Mouse (Mus musculus) retina, embryonic 14.5 days (tissue): Measurements from ENCODE around the gene Cox6b2.

Source experiments
- DNase-seq: peaks from one replicate; pipeline ENCODE4 v3.0.0-alpha.2; 2015; ENCODE audit warnings: low spot score

The Cox6b2 gene

DNA sequence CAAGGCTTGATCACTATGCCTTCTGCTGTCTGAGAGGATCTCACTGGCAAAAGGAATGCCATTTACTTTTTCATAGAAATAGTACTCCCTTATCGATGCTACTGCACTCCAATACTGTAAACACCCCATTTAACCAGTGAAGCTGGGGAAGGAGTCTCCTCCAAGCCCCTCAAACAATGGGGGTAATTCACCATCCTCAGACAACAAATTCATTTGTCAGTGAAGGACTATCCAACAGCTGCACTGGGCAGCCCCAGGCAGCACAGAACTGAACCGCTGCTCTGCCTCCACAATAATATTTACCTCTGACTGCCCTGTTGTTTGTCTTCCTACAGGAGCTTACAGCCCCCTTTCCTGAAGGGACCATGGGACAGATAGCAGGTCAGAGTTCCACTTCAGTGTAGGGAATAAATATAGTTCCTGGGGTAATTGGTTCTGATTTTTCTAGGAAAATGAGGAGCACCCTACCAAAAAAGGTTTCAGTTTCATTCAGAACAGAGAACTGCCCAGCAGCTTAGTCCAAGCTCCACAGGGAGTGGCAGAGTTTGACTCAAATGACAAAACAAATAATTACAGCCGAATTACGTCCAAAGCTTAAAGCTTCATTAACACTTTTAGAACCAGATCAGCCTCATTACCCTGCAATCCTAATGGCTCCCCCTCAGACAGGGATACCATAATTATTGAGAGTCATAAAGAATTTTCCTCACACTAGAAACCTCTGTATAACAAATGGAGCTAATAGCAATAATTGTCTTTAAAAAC is 12.2 kb upstream of the Cox6b2 start:
- no peak for DNase-seq

DNA sequence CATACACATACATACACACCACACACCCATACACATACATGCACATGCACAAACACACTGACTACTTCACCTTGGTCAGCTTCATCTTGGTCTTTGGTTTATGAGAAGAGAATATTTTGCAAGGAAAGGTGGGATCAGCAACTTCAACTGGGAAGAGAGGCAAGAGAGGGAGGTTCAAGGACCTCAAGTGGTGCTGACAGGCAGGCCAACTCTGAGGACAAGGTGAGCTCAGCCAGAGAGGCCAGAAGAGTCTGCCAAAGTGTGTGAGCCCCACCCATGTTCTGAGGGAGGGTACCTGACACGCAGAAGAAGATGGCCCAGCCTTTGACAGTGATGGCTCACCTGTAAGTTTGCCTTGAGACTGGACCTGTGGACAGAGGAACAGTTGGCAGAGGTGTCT is 6.8 kb upstream of the Cox6b2 start:
- DNase-seq: no peak

DNA sequence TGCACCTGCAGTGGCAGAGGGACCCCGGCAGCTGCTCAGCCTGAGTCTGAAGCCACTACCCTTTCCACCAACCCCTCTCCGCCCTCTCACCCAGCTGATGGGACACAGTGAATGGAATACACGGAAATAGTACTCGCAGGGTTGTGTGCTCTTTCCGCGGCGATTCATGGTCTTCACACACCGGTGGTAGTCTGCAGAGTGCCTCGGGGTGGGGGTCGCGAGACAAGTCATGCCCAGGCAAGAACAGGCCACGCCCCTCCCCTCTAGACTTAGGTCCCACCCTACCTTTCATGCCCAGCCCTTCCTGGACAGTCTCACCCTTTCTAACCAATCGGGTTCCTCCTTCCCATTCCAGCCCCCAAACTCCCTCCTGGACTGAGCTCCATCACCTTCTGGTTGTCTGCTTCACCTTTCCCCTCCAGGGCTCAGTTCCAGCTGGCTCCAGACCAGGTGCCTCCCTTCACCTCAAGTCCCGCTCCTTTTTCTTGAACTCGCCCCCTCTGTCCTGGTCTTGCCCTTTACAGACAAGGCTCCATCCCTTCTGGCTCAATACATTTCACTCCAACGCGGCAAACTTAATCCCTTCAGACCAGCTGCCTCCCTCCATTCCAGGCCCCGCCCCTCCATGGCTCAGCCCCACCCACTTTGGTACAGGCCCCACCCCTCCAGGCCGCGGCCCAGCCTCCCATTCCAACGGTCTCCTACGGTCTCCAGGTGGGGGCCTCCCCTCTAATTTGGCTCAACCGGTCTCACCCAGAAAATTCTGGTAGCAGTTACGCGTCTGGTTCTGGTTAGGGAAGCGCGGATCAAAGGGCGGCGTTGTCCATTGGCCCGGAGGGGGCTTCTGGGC is 698 bp downstream of the Cox6b2 start:
- peak; percentile 72 for DNase-seq

DNA sequence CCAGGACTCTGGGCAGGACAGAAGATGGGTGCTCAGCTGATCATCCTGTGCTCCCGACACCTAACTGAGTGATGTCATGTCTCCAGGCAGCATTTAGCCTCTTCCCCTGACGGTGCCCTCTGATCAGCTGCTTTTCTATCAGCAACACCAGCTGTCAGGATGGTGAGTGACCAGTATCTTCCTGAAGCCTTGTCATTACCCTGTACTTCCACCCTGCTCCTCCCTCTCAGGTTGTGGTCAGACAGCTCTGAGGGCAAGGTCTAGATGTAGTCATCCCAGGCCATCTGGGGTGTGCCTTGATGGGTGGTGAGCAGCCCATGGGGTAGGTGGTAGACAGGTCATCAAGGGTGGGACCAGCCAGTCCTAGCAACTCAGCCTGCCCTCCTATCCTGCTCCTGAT is 3.7 kb downstream of the Cox6b2 start:
- no peak for DNase-seq

DNA sequence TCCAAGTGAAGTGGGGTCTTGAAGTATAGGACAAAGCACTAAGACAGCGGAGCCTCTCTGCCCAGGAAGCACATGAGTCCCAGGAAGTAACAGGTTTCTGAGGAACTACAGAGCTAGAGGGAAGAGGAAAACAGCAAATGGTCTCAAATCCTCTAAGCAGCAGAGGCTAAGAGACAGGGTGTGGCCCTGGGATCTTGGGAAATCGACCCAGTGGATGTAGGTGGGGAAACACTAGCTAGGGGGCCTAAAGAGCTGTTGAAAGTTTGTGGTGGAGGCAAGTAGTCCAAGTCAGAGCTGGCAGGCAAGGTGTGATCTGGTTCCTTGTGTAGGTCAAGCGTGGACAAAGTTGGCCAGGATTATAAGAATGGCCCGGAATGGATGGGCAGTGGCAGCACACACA is 4.6 kb downstream of the Cox6b2 start:
- no peak for DNase-seq

DNA sequence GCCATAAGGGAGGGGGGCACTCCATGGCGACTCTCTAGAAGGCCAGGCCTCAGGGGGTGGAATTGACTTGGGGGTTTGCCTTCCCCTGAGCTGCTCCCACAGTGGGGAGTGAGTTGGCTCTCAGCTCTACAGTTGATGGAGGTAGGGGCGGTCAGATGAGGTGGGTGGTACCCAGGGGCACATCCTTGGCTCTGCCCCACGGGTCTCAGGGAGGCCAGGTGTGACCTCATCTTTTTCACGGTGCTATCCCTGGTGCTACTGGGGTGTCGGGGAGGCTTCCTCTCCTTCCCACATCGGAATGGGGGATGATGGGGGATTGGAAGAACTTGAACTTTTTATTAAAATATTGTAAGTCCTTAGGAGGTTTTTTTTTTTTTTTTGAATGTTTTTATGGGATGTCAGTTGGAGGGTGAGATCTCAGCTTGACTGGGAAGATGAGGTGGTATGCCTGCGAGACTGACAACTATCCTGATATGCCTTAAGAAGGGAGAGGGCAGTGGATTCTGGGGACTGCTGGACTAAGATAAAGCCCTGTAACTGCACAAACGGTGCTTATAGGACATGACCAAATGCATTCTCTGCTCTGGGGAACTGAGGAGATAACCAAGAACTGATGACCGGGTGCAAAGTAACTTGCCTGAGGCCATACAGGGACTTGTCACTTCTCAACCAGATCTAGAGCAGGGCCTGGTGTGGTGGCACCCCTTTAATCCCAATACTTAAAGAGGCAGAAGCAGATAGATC is 5.6 kb downstream of the Cox6b2 start:
- no peak for DNase-seq

DNA sequence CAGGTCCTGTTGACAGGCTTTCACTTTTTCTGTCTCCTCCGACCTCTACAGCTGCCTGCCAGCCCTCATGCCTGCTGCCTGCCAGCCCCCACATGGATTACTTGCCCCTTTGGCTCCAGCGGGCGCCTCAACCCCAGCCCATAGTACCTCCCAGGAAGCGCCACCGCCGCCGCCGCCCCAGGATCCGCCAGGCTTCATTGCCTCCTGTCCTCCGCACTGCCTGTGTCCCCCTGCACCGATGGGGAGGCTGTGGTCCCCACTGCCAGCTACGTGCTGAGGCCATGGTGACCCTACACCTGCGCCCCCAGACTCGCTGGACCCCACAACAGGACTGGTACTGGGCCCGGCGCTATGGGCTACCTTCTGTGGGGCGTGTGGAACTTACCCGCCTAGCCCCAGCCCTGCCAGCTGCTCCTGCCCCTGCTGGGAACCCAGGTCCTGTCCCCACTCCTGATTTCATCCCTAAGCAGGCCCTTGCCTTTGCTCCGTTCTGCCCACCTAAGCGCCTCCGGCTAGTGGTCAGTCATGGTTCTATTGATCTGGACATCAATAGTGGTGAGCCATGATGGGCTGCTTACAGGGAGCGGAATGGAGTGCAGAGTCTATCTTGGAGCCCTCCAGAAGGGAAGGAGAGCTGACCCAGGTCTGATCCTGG is 6.4 kb downstream of the Cox6b2 start:
- no peak for DNase-seq

DNA sequence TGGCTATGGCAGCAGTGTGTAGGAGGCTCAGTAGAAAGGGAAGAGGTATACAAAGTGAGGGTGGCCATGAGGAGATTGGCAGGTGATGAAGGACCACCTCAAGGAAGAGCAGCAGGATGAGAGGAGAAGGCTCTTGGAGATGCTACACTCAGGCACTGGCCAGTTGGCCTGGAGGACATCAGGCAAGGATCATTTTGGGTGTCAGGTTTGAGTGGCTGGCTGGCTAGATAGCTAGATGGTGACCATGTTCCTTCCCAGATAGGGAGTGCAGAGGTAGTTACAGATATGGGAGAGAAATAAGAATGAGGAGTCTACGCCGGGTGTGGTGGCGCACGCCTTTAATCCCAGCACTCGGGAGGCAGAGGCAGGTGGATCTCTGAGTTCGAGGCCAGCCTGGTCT is 8.0 kb downstream of the Cox6b2 start:
- DNase-seq: no peak

DNA sequence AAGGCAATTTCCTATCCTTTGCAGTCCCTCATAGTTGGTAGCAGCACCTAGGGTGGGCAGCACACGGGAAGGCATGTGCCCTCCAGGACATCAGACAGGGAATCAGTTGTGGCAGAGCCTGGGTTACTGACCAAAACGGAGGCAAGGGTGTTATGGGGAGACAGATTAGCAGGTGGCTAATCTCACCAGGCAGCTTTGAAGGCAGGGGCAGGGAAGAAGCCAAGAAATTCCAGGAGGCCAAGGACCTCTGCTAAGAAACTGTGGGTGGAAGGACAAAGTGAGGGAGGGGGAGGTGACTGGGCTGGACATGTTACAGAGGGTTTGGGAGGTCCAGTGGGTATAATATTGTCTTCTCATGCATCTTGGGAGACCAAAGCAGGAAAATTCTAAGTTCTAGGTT is 9.5 kb downstream of the Cox6b2 start:
- no peak for DNase-seq

DNA sequence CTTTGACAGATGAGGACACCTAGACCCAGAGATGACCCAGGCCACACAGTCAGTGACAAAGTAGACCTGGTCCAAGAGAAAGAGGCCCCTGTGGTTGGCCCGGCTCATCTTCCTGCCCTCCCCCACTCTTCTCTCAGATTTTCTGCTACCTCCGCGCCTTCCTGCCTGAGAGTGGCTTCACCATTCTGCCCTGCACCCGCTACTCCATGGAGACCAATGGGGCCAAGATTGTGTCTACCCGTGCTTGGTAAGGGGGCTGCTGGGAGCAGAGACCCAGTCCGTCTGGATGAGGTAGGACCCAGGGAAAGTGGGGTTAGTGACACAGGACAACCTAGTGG is 10.4 kb downstream of the Cox6b2 start:
- no peak for DNase-seq

DNA sequence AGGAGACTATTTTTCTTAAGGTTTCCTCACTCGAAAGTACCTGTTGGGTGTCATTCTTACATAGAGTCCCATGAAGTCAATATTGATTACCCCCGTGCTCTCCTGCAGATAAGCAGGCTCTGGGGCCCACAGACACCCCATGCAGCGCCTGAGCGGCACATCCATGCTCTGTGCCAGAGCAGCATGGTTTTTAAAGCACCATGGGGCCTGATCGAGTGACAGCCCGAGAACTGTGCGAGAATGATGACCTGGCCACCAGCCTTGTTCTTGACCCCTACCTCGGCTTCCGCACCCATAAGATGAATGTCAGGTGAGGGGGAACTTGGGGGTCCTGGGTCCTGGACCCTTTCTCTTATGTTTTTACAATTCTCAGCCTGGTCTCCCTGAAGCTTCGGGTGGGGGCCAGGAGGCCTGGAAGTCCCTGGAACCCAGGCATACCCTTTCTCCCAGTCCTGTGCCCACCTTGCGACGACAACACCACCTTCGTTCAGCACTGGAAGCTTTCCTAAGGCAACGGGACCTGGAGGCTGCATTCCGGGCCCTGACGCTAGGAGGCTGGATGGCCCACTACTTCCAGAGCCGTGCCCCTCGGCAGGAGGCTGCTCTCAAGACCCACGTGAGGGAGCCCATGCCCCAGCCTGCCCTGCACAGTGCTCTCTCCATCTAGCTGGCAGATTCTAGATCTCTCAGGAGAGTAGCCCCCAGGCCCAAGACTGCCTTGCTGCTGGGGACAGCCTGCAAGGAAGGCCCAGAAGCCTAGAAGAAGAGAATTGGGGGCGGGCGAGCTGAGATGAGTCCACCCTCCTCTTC is 11.0 kb downstream of the Cox6b2 start:
- DNase-seq: no peak

DNA sequence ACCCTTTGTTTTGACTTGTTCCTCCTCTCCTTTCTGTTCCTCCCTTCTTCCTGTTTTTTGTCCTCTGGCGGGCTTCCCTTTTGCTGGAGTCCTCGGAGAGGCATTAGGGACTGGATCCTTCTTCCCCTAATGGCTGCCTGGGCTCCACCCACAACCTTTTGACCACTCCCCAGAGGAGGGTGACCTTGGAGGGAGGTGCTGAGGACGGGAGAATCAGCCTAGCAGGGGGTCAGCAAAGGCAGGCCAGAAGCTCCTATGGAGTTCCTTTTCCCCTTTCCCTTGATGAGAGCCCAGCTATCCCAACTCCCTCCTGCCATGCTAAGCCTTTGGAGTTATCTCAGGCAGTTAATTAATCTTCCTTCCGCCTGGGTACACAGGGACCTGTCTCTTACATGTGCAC is 11.7 kb downstream of the Cox6b2 start:
- DNase-seq: peak; percentile 74

DNA sequence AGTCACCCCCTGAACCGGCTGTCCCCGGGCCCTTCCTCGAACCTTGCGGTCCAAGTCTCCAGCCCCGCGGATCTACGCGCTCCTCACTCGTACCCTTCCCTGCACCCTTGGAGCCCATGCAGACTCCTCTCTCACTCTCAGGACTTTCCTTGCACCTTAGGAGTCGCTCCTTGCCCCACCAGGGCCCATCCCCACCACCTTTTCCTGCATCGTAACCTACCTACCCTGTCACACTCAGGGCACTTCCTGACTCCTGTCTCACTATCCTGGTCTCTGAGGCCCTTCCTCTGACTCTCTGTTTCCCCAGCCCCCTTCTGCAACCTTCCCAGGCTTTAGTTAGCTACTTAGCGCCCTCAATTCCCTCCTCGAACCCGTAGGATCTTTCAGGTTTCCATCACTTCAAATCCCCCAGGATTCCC is 12.6 kb downstream of the Cox6b2 start:
- DNase-seq: no peak

DNA sequence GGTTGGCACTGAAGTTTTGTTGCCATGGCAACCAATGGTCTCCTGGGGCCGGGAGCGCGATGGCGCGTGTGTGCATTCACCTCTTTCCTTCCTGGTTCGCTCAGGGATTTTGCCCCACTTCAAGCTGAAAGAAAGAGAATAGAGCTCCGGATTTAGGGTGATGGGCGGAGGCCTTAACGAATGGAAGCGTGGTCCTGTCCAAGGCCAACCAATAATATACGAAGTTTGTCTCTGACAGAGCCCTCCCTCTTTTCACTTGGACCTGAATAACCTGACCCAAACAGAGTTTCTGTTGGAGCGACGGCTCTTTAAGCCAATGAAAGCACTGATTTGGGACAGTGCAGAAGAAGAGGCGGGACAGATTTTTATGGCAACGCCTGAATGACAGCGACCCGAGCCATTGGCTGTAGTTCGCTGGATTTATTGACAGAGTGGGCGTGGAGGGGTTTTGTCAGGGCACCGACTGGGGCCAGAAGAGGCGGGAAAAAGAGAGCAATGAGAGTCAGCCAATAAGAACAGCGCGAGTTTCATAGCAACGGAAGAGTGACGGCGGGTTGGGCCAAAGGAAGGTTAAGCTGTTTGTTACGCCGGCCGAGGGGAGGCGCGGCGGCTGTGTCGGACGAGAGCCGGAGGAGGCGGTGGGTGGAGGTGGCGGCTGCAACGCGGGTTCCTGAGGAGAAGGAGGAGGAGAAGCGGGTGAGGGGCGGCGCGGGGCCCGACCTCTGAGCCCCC is 13.2 kb downstream of the Cox6b2 start, which contains the start of gene Kmt5c:
TSS of gene Kmt5c (plus strand) at position 572 of the 732 bp plus-strand sequence.
- DNase-seq: peak; percentile 100

DNA sequence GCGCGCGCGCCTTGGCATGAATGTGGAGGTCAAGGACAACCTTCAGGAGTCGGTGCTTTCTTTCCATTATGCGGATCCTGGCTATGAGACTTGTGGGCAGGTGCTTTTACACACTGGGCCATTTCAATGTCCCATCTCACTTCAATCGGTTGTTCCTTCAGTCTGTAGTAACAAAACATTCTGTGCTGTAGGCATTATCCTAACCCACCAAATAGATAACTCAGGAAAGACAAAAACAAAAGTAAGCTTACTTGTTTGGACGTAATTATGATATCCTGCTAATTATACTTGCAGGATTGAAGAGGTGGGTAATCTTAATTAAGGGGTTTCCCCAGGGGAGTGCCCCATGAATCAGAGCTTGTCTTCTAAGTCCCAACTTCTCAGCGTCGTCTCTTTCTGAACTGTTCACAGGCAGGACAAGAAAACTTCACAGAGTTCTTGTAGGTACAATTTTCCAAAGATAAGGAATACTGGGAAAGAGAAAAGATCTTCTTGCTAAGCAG is 13.8 kb downstream of the Cox6b2 start:
- no peak for DNase-seq

DNA sequence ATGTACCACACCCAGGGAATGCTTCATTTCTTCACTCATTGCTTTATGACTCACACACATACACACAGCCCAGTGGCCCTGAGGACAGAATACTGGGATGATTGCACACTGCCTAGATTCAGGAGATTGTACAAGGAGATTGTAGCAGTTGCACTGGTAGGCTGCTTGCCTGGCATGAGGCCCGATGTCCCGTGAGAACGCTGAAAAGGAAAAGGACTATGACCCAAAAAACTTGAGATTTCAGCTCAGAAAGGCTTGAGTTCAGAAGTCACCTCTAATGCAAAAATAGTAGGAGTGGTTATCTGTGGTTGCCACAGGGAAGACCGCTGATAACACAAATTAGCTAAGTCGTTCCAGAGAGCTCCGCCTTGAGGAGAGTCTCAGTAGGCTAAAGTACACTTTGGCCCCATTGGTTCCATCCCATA is 19.9 kb downstream of the Cox6b2 start:
- DNase-seq: no peak

DNA sequence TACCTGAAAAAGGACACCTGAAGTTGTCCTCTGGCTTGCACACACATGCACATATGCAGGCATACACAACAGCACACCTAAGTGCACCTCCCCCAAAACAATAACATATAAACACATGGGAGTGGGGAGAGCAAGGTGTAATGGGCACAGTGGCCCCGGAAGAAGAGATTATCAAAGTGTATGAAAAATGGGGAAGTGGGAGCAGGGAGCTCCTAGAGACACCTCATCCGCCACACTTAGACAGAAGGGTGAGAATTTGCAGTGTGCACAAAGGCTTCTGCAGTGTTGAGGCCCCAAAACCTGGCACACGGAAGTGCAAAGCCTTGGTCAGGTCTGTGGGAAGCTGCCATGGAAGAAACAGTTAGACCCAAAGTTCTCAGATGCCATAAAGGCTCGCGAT is 21.8 kb downstream of the Cox6b2 start:
- no peak for DNase-seq

DNA sequence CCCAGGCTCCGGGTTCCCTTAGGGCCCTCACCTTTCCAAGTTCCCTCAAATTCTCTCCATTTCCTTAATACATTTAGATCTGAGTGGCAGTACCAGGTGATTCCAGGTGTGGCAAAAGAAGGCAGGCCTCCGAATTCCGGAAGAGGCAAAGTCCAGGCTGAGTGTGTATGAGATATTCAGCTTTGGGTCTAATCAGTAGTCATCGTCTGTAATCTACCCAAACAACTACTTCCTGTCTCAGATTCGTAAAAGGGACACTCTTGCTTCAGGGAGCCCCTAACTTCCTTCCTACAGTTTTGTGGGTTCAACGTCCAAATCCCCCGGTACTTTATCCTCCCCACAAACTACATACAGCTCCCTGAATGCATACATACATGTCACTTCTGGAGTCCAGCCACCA is 27.7 kb downstream of the Cox6b2 start, which contains the start of gene Tmem150b:
TSS of gene Tmem150b (minus strand) at position 81 of the 400 bp plus-strand sequence.
- no peak for DNase-seq

DNA sequence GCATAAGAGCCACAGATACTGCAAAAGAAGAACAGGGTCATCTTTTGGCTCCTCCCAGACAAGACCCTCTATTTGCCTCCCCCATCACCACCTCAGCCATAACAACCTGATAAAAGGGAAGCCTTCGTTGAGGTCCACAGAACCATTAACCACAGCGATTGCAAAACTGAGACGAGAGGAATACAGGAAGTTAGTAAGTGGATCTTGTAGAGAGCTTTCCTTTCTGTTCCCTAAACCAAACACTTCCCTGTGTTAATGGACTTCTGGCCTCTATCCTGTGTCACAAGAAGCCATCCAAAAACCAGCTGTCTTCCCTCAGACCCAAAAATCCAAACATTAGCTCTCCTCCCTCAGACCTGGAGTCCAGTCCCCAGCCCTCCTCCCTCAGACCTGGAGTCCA is 28.5 kb downstream of the Cox6b2 start:
- DNase-seq: no peak

DNA sequence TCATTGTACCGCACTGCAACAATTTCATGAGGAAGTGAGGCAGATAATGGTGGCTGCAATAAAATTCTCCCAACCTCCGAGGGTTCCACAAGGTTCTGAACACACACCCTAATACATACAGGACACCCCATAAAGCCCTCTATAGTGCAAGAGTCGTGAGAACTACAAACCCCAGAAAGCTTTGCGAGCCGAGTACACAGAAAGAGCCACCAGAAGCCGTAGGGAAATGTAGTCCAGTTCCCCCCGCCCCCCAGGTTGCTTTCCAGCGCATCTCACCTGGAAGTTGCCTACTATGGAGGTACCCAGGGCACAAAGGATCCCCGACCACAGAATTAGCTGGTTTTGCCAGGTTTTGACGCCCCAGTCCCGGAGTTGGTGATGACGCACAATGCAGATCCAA is 29.4 kb downstream of the Cox6b2 start:
- DNase-seq: peak; percentile 26
